Mouse (Mus musculus) Muller cell, postnatal 12 days (primary cell): ENCODE measurements around the gene Vps45.
"Not testable (repeated sequence)": the region's sequence is repeated elsewhere in the genome, so short reads cannot be mapped to it uniquely, and the experiment has no call there.

Experiments
- DNase-seq: peaks from one replicate; pipeline ENCODE4 v3.0.0-alpha.2; 2015; ENCODE audit errors: inconsistent ontology term

The Vps45 gene

DNA sequence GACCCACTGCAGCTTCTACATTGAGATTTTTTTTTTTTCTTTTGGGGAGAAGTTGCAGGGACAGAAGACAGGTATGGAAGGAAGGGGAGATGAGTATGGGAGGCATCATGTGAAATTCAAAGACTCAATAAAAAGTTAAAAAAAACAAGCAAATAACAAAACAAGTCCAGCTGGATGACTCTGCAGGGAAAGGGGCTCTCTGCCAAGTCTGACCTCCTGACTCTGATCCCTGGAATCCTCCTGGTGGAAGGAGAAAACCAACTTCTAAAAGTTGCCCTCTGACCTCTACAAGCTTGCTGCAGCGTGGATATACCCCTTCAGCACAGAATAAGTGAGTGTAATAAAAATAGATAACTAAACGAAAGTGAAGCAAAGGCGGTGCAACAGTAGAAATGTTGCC is 20.4 kb upstream of the Vps45 start:
- no peak for DNase-seq

DNA sequence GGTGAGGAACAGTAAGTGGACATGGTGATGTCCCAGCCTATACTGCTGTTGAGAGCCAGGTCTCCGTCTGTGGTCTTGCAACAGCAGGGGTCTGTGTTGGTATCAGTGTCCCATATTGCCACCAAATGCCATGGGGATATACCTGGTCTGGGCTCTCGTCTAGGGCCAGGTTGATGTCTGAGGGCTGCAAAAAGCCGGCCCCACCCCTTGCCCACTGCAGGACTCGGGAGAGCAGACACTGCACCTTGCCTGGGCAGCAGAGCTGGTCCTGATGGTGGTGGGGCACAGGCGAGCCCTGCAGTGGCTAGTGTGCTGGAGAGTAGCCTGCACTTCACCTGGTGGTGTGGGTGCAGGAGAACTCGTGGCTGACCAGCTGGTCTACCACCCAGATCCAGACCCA is 19.8 kb upstream of the Vps45 start:
- DNase-seq = no peak

DNA sequence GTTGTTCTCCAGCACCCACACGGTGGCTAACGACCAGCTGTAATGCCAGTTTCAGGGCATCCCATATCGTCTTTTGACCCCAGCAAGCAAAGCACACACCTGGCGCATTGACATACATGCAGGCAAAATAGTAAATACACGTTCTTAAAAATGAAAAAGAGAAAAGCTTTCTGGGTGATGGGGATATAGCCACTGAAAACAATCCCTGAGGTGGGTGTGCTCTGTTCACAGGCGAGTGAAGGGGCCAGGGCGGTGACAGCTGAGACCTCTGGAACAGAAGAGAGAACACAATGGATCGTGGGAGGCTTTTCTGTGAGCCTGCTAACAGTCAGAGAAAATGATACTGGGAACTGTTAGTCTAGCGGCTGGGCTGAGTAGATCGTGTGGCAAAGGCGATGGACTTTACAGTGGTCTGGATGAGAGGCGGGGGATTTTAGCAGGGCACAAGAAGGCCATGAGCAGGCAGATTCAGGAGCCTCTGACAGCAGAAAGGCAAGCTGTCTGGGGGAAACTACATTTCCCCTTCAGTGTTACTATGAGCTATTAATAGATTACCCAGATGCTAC is 14.7 kb upstream of the Vps45 start:
- DNase-seq = no peak

DNA sequence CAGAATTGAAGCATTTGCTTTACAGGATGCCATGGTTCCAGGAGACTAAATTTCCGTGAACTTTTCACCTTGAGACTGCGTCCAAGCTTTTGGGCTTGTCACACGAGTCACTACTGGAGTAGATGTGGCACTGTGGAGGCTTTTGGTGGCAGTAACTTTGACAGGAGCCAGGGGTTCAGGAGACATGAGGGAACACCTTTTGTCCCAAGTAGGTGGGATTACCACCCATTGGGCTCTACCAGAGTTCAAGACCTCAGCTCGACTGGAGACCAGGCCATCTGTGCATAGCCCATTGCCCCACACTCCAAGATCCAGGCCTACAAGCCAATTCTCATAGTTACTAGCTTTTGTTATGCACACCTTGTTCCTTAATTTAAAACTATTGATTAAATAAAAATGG is 12.0 kb upstream of the Vps45 start:
- DNase-seq = no peak

DNA sequence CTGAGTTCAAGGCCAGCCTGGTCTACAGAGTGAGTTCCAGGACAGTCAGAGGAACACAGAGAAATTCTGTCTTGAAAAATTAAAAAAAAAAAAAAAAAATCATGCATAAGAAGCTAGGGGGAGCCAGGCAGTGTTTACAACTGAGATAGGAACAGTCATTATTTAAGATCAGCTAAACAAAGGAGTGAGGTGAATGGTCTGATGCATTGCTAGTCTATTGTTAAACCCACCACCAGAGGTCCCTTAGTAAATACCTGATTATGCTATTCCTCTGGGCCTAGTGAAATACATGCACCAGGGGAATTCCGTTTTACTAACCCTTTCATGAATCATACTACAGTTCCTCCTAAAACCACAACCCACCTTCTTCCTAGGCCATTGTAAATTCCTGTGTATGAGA is 11.3 kb upstream of the Vps45 start:
- peak; percentile 76 for DNase-seq

DNA sequence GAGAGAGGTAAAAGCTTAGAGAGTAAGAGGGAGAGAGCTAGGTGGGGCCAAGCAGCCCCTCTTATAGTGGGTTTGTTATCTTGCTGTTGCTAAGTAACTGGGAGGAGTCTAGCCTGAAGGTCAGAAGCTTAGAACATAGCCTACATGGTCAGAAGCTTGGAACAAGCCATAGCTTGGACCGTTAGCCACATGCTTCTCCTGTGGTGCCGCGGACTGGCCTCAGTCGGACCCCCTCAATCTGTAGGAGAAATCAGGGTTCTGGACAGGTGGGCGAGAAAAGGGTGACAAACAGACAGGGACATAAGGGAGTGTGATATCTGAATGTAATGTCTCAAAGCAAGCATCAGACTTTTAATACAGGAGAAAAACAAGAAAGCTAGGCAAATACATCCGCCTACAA is 10.8 kb upstream of the Vps45 start:
- DNase-seq = no peak

DNA sequence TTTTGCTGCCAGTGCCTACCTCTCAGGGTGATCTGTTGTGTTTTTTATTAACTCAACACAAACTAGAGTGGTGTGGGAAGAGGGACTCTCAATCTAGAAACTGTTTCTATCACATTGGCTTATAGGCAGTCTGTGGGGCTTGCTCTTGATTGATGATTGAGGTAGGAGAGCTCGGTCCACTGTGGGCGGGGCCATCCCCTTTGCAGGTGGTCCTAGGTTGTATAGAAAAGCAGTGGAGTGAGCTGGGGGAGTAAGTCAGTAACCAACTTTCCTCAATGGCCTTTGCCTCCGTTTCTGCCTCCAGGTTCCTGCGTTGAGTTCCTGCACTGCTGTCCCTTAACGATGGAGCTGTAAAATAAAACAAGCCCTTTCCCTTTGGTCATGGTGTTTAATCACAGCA is 8.5 kb upstream of the Vps45 start:
- DNase-seq = no peak

DNA sequence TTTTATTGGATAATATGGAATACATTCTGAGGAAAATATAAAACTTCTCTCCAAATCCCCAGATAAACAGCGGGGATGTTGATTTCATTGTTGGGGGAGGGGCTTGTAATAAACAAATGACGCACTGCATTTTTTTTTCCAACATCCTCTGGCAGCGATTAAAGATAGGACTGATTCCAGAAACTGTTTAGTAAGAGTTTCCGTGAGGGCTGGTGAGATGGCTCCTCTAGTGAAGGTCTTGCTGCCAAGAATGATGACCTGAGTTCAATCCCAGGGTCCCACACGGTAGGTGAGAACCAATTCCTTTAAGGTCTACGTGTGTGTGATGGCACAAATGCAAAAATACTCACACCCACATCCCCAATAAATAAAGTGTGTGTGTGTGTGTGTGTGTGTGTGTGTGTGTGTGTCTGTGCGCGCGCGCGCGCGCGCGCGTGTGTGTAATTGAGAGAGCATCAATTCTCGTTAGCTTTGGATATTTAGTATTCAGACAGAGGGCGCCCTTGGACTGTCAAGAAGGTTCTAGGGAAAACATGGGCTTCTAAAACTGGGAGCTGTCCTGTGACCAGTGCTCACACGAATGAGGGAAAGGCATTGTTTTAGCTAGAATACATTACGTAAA is 7.6 kb upstream of the Vps45 start:
- peak; percentile 84 for DNase-seq

DNA sequence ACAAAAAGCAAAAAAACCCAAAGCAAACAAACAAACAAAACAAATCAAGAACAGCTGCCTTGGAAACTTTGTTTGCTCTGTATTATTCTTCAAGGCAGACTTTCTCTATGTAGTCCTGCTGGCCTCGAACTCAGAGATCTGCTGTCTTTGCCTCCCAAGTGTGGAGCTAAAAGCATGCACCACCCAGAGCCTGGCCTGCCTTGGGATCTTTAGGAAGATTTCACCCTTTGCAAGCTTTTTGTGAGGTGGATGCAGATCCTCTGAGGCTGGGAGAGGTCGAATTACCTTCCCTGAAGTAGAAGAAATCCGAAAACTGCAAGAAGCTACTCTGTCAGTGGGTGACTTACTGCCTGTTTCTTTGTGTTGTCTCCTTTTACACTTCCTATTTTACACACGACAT is 6.9 kb upstream of the Vps45 start:
- no peak for DNase-seq

DNA sequence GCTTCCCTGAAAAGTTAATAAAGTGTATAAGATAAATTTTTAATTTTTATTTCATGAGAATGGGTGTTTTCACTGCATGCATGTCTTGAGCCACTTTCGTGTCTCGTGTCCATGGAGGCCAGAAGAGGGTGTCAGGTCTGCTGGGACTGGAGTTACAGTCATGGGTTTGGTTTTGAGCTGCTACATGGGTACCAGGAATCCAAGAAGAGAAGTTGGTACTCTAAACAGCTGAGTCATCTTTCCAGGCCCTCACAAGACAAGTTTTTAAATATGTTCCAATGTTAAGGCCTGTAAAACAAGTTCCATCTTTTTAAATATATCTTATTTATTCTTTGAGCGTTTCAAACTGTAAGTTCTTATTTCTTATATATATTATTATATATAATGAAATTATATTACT is 6.0 kb upstream of the Vps45 start:
- DNase-seq = no peak

DNA sequence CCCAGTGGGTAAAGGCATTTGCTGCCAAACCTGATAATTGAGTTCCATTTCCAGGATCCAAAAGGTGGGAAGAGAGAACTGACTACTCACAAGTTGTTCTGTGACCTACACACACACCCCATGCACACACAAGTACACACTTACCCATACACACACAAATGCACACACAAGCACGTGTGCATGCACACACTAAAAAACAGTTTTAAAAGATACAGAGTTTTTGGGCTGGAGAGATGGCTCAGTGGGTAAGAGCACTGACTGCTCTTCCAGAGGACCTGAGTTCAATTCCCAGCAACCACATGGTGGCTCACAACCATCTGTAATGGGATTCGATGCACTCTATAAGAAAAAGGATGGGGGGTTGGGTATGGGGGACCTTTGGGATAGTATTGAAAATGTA is 5.0 kb upstream of the Vps45 start:
- no peak for DNase-seq

DNA sequence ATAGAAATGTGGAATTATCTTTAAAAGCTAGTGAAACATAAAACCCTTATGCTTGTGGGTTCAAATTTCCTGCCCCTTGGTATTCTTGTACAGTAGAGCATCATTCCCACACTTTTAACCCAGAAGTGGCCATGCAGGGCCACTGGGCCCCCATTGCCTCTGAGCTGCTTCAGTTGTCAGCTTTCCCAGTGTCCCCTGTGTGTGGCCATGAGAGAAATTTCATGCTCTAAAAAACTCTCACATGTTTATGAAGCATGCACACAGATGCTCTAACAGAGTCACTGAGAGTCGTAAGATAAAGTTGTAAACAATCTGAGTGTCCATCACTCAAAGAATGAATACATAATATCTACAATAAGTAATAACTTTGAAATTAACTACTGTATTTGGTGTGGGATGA is 1.9 kb upstream of the Vps45 start:
- no peak for DNase-seq

DNA sequence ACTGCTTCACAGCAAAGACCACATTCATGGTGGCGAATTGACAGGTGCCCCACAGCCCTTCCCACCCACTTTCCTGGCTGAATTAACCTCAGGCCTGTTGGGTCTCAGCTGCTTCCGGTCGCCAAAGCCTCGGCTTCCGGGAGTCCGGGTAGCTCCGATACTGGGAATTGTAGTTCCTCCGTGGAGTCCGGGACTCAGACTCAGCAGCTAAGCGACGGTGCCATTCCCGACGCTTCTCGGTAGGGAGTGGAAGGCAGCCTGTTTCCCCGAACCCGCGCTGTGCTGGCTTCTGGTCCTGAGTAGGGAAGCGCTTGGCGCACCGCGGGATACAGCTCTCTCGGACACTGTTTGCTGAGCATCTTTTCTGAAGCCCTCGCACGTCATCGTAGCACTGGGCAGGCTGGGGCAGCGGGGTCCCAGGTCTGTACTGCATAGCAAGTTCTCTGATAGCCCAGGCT is 490 bp downstream of the Vps45 start:
- peak; percentile 91 for DNase-seq

DNA sequence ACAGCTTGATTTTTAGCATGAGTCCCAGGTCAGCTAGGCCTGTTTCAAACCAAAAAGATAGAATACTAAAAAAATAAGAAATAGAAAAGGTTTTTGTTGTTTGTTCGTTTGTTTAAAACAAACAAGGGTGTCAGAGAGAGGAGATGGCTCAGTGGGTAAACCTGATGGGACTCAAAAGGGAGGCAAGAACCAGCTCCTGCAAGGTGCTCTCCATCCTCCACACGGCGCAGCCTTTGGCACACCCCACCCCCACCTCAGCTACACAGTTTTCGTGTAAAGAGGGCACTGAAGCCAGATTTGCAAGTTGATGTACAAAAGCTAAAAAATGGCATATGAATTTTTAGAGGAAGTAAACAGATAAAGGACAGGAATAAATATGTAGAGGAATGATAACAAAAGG is 2.2 kb downstream of the Vps45 start:
- DNase-seq = no peak

DNA sequence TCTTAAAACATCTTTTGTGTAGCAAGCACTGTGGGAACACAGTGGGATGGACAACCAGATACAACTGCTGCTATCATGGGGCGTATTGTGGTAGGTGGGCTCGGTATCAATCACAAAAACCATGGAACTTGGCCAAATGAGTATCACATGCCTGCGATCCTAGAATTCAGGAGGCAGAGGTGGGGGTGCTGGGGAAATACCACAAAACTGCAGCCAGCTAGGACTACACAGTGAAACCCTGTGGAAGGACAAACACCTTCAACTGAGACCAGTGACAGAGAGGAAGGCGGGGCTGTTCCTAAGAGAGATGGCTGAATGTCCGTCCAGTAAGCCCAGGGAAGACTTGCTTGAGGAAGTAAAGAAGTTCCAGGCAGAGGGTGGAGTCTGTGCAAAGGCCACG is 3.0 kb downstream of the Vps45 start:
- no peak for DNase-seq

DNA sequence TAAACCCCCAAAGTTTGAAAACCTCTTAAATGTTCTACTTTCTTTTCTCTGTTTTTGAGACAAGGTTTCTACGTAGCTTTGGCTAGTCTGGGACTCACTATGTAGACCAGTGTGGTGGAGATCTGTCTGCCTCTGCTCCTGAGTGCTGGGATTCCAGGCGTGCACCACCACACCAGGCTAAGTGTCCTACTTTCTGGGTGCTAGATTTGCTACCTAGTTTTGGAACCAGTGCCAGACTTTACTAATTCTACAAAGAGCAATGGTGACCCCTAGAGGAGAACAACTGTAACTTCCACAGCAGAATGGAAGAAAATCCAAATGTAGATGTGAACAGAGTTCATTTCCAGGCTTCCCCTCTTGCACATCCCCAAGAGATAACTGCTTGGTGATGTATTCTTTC is 6.4 kb downstream of the Vps45 start:
- DNase-seq = peak; percentile 71

DNA sequence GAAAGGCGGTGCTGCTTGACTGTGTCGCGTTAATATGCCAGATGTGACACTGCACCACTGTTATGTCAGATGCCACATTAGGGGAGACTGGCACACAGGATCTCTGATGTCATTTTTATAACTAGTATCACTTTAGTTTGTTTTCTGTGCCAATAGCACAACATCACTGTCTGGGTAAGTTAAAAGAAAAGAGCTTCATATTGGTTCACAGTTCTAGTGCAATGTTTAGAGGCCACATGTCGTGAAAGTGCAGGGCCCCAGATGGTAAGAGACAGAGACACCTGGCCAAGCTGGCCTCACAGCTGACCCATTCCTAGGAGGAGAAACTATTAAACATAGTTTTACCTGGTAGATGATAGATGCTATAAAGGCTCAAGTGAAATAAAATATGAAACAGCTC is 7.1 kb downstream of the Vps45 start:
- DNase-seq = no peak

DNA sequence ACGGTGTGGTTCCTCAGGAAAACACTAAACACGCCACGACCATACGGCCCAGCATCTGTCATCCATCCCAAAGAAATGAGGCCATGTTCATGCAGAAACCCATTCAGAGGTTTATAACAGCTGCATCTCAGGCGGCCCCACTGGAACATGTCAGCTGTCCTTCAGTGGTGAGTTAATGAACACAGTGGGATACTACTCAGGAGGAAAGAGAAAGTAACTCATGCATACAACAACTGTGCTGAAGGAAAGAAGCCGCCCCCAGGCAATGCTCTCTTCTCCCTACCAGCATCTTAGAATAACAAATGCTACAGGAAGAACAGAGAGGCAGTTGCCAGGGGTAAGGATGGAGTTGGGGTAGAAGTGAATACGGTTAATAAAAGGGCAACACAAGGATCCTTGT is 7.5 kb downstream of the Vps45 start:
- no peak for DNase-seq

DNA sequence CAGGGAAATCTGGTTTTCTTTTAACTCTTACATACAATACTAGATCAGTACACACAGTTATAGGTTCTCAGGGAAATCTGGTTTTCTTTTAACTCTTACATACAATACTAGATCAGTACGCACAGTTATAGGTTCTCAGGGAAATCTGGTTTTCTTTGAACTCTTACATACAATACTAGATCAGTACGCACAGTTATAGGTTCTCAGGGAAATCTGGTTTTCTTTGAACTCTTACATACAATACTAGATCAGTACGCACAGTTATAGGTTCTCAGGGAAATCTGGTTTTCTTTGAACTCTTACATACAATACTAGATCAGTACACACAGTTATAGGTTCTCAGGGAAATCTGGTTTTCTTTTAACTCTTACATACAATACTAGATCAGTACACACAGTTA is 13.7 kb downstream of the Vps45 start:
- DNase-seq = not testable (repeated sequence)

DNA sequence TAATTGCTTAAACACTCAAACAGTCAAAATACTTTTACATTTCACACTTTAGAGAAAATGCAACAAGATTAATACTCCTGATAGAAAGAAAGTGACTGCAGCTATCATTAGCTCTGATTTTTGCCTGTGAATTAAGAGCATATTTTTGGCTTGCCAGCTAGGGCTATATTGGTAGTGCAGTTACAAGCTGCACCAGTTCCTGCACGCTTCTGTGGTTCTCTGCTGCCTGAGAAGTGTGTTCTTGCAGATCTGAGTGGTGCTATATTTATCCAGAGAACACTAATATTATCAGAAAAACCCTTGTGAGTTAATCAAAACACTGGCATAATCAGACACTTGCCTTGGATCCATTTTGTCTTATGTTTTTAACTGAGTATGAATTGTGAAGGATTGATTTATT is 15.2 kb downstream of the Vps45 start:
- no peak for DNase-seq

DNA sequence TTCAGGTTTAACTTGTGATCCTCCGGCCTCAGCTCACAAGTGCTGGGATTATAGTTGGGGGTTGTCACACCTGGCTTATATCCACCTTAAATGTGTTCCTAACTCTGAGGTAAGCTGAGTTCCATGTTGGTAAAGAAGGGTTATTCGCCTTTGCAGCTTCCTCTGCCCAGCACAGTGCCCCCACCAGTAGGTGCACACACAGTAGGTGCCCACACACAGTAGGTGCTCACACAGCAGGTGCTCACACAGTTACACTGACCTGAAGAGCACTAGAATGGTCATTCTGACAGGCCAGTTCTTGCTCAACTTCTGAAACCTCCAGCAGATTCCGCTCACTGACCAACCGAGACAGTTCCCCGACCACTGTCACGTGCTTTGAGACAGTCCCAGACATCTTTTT is 17.2 kb downstream of the Vps45 start:
- no peak for DNase-seq

DNA sequence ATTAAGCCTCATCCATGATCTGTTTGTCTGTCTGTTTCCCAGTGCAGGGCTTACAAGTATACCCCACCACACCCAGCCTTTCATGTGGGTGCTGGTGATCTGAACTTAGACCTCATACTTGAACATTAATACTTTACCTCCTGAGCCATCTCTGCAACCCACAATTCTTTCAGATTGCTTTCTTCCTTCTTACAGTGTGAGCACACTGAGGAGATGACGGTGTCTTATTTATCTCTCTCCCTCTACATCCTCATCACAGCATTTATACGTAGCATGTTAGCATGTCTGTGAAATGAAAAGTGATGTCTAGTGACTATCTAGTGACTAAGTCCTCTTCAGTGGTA is 17.6 kb downstream of the Vps45 start:
- no peak for DNase-seq

DNA sequence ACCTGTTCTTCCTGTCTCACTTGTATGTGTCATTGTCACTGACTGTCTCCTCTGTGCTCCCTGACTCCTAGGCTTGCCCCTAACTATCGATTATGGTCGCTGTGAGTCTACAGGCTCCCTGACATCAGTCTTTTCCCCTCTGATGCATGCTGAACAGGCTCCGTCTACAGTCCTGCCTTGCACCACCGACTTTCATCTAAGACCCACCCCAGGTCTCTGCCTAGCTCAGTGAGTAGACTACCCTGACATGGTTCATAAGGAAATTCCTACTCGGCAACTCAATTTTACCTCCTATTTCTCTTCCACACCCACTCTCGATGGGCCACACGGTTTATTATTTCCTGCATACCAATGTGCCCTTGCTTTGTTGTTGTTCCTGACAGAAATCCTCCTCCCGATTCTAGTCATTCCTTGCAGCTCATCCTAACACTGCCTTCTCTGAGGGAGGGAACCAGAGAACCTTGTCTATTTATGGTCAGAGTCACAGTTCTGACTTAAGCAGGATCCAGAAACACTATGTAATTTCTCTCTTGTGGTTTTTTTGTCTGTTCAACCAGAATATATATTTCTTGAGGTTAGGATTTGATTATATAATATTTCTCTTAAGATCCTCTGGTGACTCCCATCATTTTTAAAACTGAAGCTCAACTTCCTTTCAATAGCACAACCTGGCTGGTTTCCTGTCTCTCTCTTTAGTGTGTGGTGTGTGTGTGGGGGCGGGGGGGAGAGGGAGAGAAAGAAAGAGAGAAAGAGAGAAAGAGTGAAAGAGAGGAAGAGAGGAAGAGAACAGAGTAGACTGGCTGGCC is 18.2 kb downstream of the Vps45 start:
- DNase-seq = no peak
